Mouse (Mus musculus) MEL (cell line): ENCODE results near the gene Nipbl.
A peak's percentile ranks its signal among the peaks of the same experiment; 100 is the strongest.

Source experiments
- CTCF ChIP-seq, 3 experiments: IDR thresholded peaks in 2 of 3; conservative IDR thresholded peaks in 1 of 3; 2 replicates each; pipeline ENCODE4 v1.5.1; 2011 to 2012; ENCODE audit warnings: low read length in 3 of 3, low read depth in 2 of 3, mild to moderate bottlenecking in 2 of 3, improper control_type of control experiment in 1 of 3, inconsistent platforms in 1 of 3, mixed read lengths in 1 of 3, moderate library complexity in 1 of 3; ENCODE audit not compliant: control insufficient read depth in 1 of 3, insufficient read depth in 1 of 3, poor library complexity in 1 of 3, severe bottlenecking in 1 of 3
- E2F4 ChIP-seq: IDR thresholded peaks from 2 replicates; pipeline ENCODE4 v1.6.1; 2011; ENCODE audit warnings: low read depth, low read length, improper control_type of control experiment, borderline replicate concordance
- ETS1 ChIP-seq: IDR thresholded peaks from 2 replicates; pipeline ENCODE4 v1.6.1; 2012; ENCODE audit warnings: low read depth, mild to moderate bottlenecking, inconsistent platforms, low read length, improper control_type of control experiment, moderate library complexity

- TF ChIP-seq CTCF (IDR thresholded peaks at IDR 0.05 in 2 of 3, conservative IDR thresholded peaks at IDR 0.05 in 1 of 3; ENCODE audit: control insufficient read depth in 1 of 3, insufficient read depth in 1 of 3, low read depth in 2 of 3, low read length in 3 of 3, poor library complexity in 1 of 3, severe bottlenecking in 1 of 3) (no peak), E2F4 (no peak), ETS1 (peak; percentile 40; the same call in 1 of the 2 replicates)
These were observed 164.2 kb downstream of the Nipbl start for GRCm38 (mm10) chr15:8279929-8280610.
